Mouse (Mus musculus): ENCODE measurements around the gene Ppp1r27.
"Not testable (repeated sequence)": the region's sequence is repeated elsewhere in the genome, so short reads cannot be mapped to it uniquely, and the experiment has no call there.

Gene Ppp1r27

GRCm38 (mm10) chr11:120550810-120551440 lies at the start of gene Ppp1r27:
Ppp1r27 (minus strand) TSS chr11:120551132.
- no peak for DNase-seq

GRCm38 (mm10) chr11:120600716-120601115 lies 49.8 kb upstream of the Ppp1r27 start:
- no peak for DNase-seq

- no peak for DNase-seq
These were observed 48.1 kb upstream of the Ppp1r27 start for GRCm38 (mm10) chr11:120598990-120599549.

GRCm38 (mm10) chr11:120598283-120598989 lies 47.5 kb upstream of the Ppp1r27 start, which contains the start of the genes Alyref and Anapc11:
Alyref (minus strand) TSS chr11:120598365.
Anapc11 (plus strand) TSS chr11:120598421.
- DNase-seq, result peak; percentile 93

GRCm38 (mm10) chr11:120597240-120598235 lies 46.6 kb upstream of the Ppp1r27 start:
- DNase-seq, result no peak

GRCm38 (mm10) chr11:120588531-120588930 lies 37.6 kb upstream of the Ppp1r27 start:
- DNase-seq, result no peak

GRCm38 (mm10) chr11:120583937-120584336 lies 33.0 kb upstream of the Ppp1r27 start:
- no peak for DNase-seq

GRCm38 (mm10) chr11:120582982-120583293 lies 32.0 kb upstream of the Ppp1r27 start:
- not testable (repeated sequence) for DNase-seq

- DNase-seq, result peak; percentile 54
These were observed 31.5 kb upstream of the Ppp1r27 start for GRCm38 (mm10) chr11:120582268-120582981.

- DNase-seq, result peak; percentile 90
These were observed 30.7 kb upstream of the Ppp1r27 start, which contains the start of gene Arhgdia for GRCm38 (mm10) chr11:120581490-120582267. Arhgdia (minus strand) TSS chr11:120581624.

GRCm38 (mm10) chr11:120580871-120581331 lies 30.0 kb upstream of the Ppp1r27 start:
- DNase-seq, result peak; percentile 56

- peak; percentile 62 for DNase-seq
These were observed 29.3 kb upstream of the Ppp1r27 start for GRCm38 (mm10) chr11:120580190-120580589.

- DNase-seq, result peak; percentile 76
These were observed 28.6 kb upstream of the Ppp1r27 start for GRCm38 (mm10) chr11:120579316-120580107.

- DNase-seq, result peak; percentile 70
These were observed 27.8 kb upstream of the Ppp1r27 start for GRCm38 (mm10) chr11:120578694-120579243.

GRCm38 (mm10) chr11:120578024-120578693 lies 27.2 kb upstream of the Ppp1r27 start:
- peak; percentile 61 for DNase-seq

GRCm38 (mm10) chr11:120577211-120578023 lies 26.5 kb upstream of the Ppp1r27 start:
- DNase-seq, result peak; percentile 54

- DNase-seq, result no peak
These were observed 25.5 kb upstream of the Ppp1r27 start for GRCm38 (mm10) chr11:120576365-120576981.

- no peak for DNase-seq
These were observed 25.0 kb upstream of the Ppp1r27 start for GRCm38 (mm10) chr11:120575940-120576339.

All from cerebellum, adult 9-11 months (tissue).